Mouse (Mus musculus) thymus, adult 2 months (tissue): ENCODE measurements around the gene 4930539E08Rik.
A peak's percentile ranks its signal among the peaks of the same experiment; 100 is the strongest.

Experiments
- CTCF ChIP-seq: fragments of 200-500 bp; IDR thresholded peaks from 2 replicates; pipeline ENCODE4 v1.5.1; 2012; ENCODE audit warnings: mild to moderate bottlenecking, control low read depth, low read length, moderate library complexity, borderline replicate concordance; ENCODE audit not compliant: control insufficient read depth, poor library complexity, insufficient read depth; ENCODE audit errors: extremely low read depth
- POLR2A ChIP-seq: fragments of 200-500 bp; IDR thresholded peaks from 2 replicates; pipeline ENCODE4 v1.6.1; 2012; ENCODE audit warnings: mild to moderate bottlenecking, low read length, control low read depth, moderate library complexity; ENCODE audit not compliant: control insufficient read depth, poor library complexity, insufficient read depth; ENCODE audit errors: extremely low read depth

- TF ChIP-seq CTCF, result peak; percentile 79; the same call in 1 of the 2 replicates
- TF ChIP-seq POLR2A, result no peak
Observed at GRCm38 (mm10) chr17:28904546-28905376, 10.4 kb downstream of the 4930539E08Rik start.
